Mouse (Mus musculus): ENCODE measurements around the gene Fmnl3. TPM values are rescaled to one million over a fixed set of nuclear protein-coding genes. Genes with fewer than 3 reads are reported as not detected.

Gene Fmnl3
- 0.01 and 0.02 TPM in 2 replicates for polyA plus RNA-seq (2012)

DNA sequence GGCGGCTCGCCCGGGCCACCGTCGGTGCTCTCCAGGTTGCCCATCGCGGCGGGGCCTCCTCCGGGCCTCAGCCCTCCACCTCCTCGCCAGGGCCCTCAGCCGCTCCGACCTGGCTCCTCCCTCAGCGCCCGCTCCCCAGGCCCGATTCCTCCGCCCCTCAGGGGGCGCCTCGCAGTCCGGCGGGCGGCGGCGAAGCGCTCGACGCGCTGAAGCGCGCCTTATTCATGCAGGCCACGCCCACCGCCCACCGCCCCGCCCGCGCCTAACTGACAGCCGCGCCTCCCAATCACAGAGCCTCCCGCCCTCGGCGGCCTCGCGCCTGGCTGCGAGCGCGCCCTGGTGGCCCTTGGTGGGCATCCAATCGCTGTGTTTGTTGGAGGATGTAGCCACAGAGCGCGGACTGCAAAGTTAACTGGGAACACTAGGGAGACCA is at the start of gene Fmnl3:
Fmnl3 (minus strand) TSS at position 224 of the 433 bp plus-strand sequence.
- Histone ChIP-seq H3K4me1 (ENCODE audit: control insufficient read depth) (peaks cover 9% of the 10 kb centered on the region), H3K27me3 (ENCODE audit: control insufficient read depth) (peaks cover 50% of the 10 kb centered on the region), H3K4me3 (replicated peaks) (peak within 1 kb of the TSS; percentile 59), H3K36me3 (ENCODE audit: control insufficient read depth) (no peaks in the 10 kb centered on the region), H3K9me3 (ENCODE audit: control insufficient read depth, low read length) (peaks cover 7% of the 10 kb centered on the region)
- no peak for TF ChIP-seq GATA1 (IDR thresholded peaks at IDR 0.05; ENCODE audit: low read length)
- no peak for TF ChIP-seq TAL1 (IDR thresholded peaks at IDR 0.05; ENCODE audit: low read length)

DNA sequence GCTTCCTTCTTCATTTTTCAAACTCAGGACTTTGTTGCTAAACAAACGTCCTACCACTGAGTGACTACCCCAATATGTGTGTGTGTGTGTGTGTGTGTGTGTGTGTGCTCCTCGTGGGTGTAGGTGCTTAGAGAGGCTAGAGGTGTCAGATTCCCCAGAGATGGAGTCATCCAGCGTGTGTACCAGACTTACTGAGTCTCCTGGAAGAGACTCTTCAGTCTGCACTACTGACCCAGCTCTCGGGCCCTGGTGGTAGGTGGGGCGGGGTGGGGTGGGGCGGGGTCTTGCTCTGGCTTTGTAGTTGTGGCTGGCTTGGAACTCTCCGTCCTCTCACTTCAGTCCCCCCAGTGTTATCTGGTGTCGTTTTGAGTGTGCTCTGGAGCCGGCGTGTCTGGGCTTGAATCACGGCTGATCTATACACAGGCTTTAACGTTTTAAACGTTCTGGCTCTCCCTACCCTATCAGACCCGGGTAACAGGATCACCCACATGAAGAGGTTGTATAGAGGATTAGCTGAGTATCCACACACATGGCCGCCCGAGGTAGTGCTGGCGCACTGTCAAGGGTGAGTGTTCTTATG is 47.5 kb upstream of the Fmnl3 start:
- Histone ChIP-seq H3K4me1 (ENCODE audit: control insufficient read depth) (peaks cover 19% of the 10 kb centered on the region), H3K36me3 (ENCODE audit: control insufficient read depth) (no peaks in the 10 kb centered on the region), H3K9me3 (ENCODE audit: control insufficient read depth, low read length) (no peaks in the 10 kb centered on the region), H3K4me3 (replicated peaks) (no peak overlapping the region), H3K27me3 (ENCODE audit: control insufficient read depth) (no peaks in the 10 kb centered on the region; the same call in 1 of the 2 replicates)
- TF ChIP-seq TAL1 (IDR thresholded peaks at IDR 0.05; ENCODE audit: low read length) (no peak), GATA1 (IDR thresholded peaks at IDR 0.05; ENCODE audit: low read length) (no peak)

DNA sequence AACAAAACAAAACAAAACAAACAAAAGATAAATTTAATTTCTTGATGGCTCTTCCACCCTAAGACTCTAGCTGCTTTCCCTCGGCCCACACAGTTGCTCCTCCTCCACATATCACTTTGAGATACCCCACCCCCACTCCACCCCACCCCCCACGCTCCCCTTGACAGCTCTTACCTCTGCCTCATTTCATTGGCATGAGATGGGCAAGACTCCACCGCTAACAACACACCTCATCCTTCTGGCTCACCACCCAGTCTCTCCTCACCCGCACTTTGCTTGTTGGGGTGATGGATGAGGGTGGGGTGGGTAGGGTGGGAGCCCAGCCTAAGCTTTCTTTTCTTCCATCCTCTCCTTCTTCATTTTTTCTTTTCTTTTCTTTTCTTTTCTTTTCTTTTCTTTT is 46.7 kb upstream of the Fmnl3 start:
- Histone ChIP-seq H3K4me1 (ENCODE audit: control insufficient read depth) (peaks cover 19% of the 10 kb centered on the region), H3K4me3 (replicated peaks) (no peak overlapping the region), H3K36me3 (ENCODE audit: control insufficient read depth) (no peaks in the 10 kb centered on the region), H3K27me3 (ENCODE audit: control insufficient read depth) (no peaks in the 10 kb centered on the region; the same call in 1 of the 2 replicates), H3K9me3 (ENCODE audit: control insufficient read depth, low read length) (no peaks in the 10 kb centered on the region)
- TF ChIP-seq GATA1 (IDR thresholded peaks at IDR 0.05; ENCODE audit: low read length) (no peak), TAL1 (IDR thresholded peaks at IDR 0.05; ENCODE audit: low read length) (no peak)

DNA sequence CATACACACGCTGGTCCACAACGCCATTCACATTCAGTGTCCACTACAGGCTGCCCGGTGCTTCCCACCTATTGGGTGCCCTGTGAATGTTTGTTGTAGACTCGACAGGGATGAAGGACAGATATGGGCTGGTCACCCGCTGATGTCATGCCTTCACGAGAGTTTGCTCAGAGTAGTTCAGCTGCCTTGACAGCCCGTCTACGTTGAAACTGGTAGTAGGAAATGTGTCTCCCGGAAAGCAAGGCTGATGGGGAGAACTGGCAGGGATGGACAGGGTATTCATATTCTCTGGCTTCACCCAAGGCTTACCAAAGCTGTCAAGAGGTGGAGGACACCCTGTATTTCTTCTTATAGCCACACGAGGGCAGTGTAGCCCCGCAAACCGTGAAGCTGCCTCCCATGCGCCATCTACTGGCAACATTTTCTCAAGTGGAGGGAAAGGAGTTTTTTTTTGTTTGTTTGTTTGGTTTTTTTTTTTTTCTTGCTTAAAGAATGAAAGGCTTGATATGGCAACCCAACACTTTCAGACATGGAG is 46.1 kb upstream of the Fmnl3 start:
- Histone ChIP-seq H3K9me3 (ENCODE audit: control insufficient read depth, low read length) (no peaks in the 10 kb centered on the region), H3K4me3 (replicated peaks) (no peak overlapping the region), H3K27me3 (ENCODE audit: control insufficient read depth) (no peaks in the 10 kb centered on the region; the same call in 1 of the 2 replicates), H3K36me3 (ENCODE audit: control insufficient read depth) (peaks cover under 1% of the 10 kb centered on the region; the same call in 1 of the 2 replicates), H3K4me1 (ENCODE audit: control insufficient read depth) (peaks cover 21% of the 10 kb centered on the region)
- TF ChIP-seq GATA1 (IDR thresholded peaks at IDR 0.05; ENCODE audit: low read length) (no peak), TAL1 (IDR thresholded peaks at IDR 0.05; ENCODE audit: low read length) (no peak)

DNA sequence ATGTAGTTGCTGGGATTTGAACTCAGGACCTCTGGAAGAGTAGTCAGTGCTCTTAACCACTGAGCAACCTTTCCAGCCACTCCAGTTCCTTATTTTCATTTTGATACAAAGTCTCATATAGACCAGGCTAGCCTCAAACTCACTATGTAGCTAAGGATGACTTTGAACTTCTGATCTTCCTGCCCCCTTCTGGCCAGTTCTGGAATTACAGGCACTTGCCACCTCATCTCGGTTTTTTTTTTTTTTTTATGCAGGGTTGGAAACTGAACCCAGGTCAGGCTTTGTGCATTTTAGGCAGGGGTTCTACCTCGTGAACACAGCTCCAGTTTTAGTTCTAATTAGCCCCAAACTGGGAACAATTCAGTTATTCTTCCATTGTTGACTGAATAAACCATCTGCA is 45.5 kb upstream of the Fmnl3 start:
- H3K36me3 ChIP-seq (ENCODE audit: control insufficient read depth): peaks cover 5% of the 10 kb centered on the region
- H3K4me3 ChIP-seq (replicated peaks): no peak overlapping the region
- peaks cover 16% of the 10 kb centered on the region for H3K4me1 ChIP-seq (ENCODE audit: control insufficient read depth)
- H3K9me3 ChIP-seq (ENCODE audit: control insufficient read depth, low read length): no peaks in the 10 kb centered on the region
- H3K27me3 ChIP-seq (ENCODE audit: control insufficient read depth): no peaks in the 10 kb centered on the region; the same call in 1 of the 2 replicates
- TF ChIP-seq GATA1 (IDR thresholded peaks at IDR 0.05; ENCODE audit: low read length) (no peak), TAL1 (IDR thresholded peaks at IDR 0.05; ENCODE audit: low read length) (no peak)

DNA sequence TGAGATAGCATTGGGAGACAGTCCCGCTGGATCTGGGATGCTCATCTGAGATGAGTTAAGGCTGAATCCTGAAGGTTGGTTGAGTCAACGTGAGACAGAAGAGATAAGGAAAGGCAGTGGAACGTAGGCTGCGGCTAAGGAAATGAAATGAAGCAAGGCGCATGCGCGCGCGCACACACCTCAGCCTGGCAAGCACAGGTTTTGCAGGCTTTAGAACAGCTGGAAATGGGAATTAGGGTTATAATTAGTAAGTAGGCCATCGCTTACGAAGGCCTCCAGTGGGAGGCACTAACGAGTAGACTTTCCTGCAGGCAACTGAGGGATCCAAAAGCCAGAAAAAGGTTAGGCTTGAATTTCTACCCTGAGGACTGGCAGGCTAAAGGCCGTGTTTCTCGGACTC is 41.5 kb upstream of the Fmnl3 start:
- no peaks in the 10 kb centered on the region for H3K27me3 ChIP-seq (ENCODE audit: control insufficient read depth)
- peaks cover 9% of the 10 kb centered on the region for H3K4me1 ChIP-seq (ENCODE audit: control insufficient read depth)
- no peaks in the 10 kb centered on the region for H3K9me3 ChIP-seq (ENCODE audit: control insufficient read depth, low read length)
- H3K4me3 ChIP-seq (replicated peaks): no peak overlapping the region
- TF ChIP-seq TAL1 (IDR thresholded peaks at IDR 0.05; ENCODE audit: low read length): no peak
- TF ChIP-seq GATA1 (IDR thresholded peaks at IDR 0.05; ENCODE audit: low read length): no peak
- peaks cover 44% of the 10 kb centered on the region for H3K36me3 ChIP-seq (ENCODE audit: control insufficient read depth)

DNA sequence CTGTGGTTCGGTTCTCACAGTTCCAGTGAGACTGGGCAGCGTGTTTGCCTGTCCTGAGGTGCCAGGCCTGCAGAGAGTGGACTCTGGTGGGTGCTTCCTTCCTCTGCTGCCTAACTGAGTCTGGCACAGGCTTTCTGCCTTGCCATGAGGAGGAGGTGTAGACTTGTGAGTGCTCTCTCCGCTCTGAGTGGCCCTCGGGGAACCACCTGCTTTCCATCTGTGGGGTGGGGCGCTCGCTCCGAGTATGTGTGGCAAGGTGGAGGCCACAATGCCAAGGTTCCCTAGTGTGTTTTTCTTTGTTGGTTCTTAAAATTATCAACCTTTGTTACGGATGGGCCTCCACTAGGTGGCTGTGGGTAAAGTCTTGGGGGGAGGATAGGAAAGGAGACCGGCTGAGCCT is 38.6 kb upstream of the Fmnl3 start:
- no peak overlapping the region for H3K4me3 ChIP-seq (replicated peaks)
- TF ChIP-seq TAL1 (IDR thresholded peaks at IDR 0.05; ENCODE audit: low read length) (no peak), GATA1 (IDR thresholded peaks at IDR 0.05; ENCODE audit: low read length) (no peak)
- no peaks in the 10 kb centered on the region for H3K27me3 ChIP-seq (ENCODE audit: control insufficient read depth)
- H3K4me1 ChIP-seq (ENCODE audit: control insufficient read depth): peaks cover 2% of the 10 kb centered on the region; the same call in 1 of the 2 replicates
- no peaks in the 10 kb centered on the region for H3K9me3 ChIP-seq (ENCODE audit: control insufficient read depth, low read length)
- peaks cover 73% of the 10 kb centered on the region for H3K36me3 ChIP-seq (ENCODE audit: control insufficient read depth)

DNA sequence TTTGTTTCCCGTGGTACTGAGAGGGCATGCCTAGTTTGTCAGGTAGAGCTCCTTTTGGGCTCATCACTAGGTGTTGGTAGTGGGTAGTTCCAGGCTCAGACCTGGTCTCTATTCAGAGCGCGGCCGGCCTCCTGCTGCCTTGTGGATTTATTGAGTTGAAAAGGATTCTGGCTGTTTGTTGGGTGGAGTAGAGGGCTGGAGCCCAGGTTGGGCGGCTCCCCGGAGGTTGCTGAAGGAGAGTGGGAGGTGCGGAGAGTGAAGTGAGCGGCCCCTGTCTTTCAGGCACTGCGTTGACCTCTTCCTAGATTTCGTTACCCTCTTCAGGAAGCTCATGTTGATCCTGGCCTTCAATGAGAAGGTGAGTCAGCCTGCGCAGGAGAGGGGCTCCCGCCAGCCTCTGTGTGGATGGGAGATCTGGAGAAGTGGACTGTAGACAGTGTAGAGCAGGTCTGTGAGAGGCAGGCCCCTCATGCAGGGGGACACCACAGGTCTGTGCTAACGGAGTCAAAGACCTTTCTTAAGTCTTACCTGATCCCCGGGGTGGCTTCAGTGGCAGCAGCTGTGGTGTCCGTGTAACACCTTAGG is 36.8 kb upstream of the Fmnl3 start:
- TF ChIP-seq GATA1 (IDR thresholded peaks at IDR 0.05; ENCODE audit: low read length) (no peak), TAL1 (IDR thresholded peaks at IDR 0.05; ENCODE audit: low read length) (no peak)
- Histone ChIP-seq H3K4me3 (replicated peaks) (no peak overlapping the region), H3K27me3 (ENCODE audit: control insufficient read depth) (no peaks in the 10 kb centered on the region), H3K36me3 (ENCODE audit: control insufficient read depth) (peaks cover 91% of the 10 kb centered on the region), H3K9me3 (ENCODE audit: control insufficient read depth, low read length) (no peaks in the 10 kb centered on the region), H3K4me1 (ENCODE audit: control insufficient read depth) (peaks cover 4% of the 10 kb centered on the region; the same call in 1 of the 2 replicates)

DNA sequence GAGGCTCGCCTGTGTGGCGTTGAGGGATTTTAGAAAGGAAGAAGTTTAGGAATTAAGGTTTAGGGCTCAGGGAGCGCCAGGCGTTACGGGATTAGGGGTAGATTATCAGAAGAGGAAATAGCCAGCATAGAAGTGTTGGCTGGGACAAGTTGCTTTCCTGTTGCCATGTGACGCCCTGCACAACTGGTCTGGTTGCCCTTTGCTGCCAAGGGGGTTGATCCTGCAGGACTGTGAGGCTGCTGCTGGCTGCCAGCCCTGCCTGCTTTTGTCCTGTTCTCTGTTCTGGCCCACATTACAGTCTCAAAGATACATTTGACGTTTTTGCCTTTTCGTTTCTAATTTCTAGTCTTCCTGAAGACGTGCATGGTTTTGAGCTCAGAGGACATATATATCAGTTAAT is 34.9 kb upstream of the Fmnl3 start:
- Histone ChIP-seq H3K36me3 (ENCODE audit: control insufficient read depth) (peaks cover 98% of the 10 kb centered on the region), H3K4me3 (replicated peaks) (no peak overlapping the region), H3K9me3 (ENCODE audit: control insufficient read depth, low read length) (no peaks in the 10 kb centered on the region), H3K4me1 (ENCODE audit: control insufficient read depth) (peaks cover 4% of the 10 kb centered on the region; the same call in 1 of the 2 replicates), H3K27me3 (ENCODE audit: control insufficient read depth) (no peaks in the 10 kb centered on the region)
- TF ChIP-seq TAL1 (IDR thresholded peaks at IDR 0.05; ENCODE audit: low read length) (no peak), GATA1 (IDR thresholded peaks at IDR 0.05; ENCODE audit: low read length) (no peak)

Data from erythroblast, embryonic 14.5 days (primary cell).